Mouse (Mus musculus): ENCODE data around the gene Ildr1.

GRCm38 (mm10) chr16:36691484-36691883 lies 2.3 kb upstream of the Ildr1 start:
- TF ChIP-seq CTCF (IDR thresholded peaks at IDR 0.05; ENCODE audit: borderline replicate concordance, control insufficient read depth, extremely low read depth, insufficient read depth, low read length, poor library complexity) = no peak
- TF ChIP-seq POLR2A (IDR thresholded peaks at IDR 0.05; ENCODE audit: control insufficient read depth, extremely low read depth, insufficient read depth, low read length, poor library complexity) = no peak

Measured in thymus, adult 2 months (tissue).